Mouse (Mus musculus) mammary gland, adult 2 months (tissue): ENCODE measurements around the gene Evl. TPM values are rescaled to one million over a fixed set of nuclear protein-coding genes. Genes with fewer than 3 reads are reported as not detected.

ENCODE experiments used
- polyA plus RNA-seq: library from polyadenylated mRNA; depleted of rRNA; stranded (reverse); fragments of >200 nt; gene quantifications from 2 replicates; pipeline ENCODE4 v1.2.3, GENCODE M21; 2012; ENCODE audit warnings: low replicate concordance; rRNA removed

Gene Evl
- polyA plus RNA-seq: 95.1 and 115 TPM in 2 replicates

DNA sequence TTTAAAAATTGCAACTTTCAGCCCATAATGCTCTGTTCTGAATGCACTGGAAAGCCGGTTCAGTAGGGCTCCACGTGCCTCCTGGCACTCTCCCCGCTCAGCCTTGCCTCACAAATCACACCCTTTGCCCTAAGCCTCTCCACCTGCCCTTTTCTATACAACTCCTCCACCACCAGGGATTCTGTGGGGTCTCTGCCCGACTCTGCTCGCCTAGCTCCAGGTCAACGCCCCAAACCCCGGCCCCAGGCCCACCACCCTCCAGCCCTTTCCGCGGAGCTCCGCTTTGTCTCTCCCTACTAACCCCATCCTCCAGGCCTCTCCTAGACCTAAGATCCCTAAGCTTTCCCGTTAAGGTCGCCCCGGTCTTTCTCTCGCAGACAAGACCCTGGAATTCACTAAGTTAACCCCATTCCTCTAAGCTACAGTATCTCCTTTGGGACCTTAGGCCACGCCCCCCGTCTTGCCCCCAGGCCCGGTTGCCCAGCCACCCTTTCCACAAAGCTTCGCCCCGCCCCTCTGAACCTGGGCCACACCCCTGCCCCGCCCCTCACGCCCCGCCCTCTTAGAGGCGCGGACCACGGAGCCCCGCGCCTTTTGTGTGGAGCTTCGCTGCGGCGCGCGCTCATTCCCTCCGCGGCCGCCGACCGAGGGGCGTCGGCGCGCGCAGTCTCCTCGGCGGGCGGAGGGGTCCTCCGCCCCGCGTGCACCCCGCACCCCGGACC, at the start of gene Evl:
TSS of gene Evl (plus strand) at position 601 of the 722 bp plus-strand sequence.

DNA sequence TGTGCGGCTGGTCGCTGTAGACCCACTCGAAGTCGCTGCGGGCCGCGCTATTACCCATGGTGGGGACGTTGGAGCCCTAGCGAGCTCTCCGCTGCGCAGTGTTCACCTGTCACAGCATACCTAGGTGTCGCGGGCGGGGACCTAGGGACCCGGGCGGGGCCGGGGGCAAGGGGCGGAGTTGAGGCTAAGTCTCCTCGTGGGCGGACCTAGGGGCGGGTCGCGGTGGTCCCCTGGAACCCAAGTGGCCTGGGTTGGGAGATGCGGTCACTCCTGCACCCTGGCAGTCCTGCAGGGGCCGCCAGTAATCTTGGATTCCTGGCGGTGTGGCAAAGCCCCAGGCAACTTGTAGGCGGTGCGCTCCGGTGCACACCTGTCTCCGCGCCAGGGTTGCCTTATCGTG, 147.7 kb downstream of the Evl start, which contains the start of gene Degs2:
TSS of gene Degs2 (minus strand) at position 131 of the 400 bp plus-strand sequence.

Other genes starting within 250 kb of the Evl start
- 2.2 and 2.8 TPM in 2 replicates for gene Hhipl1, start 248.4 kb upstream of the Evl start, polyA plus RNA-seq
- 4.0 and 5.1 TPM in 2 replicates for gene Cyp46a1, start 220.3 kb upstream of the Evl start, polyA plus RNA-seq
- gene Eml1, start 183.8 kb upstream of the Evl start, polyA plus RNA-seq: 12.6 and 35.4 TPM in 2 replicates
- gene Degs2, start 147.6 kb downstream of the Evl start, polyA plus RNA-seq: 0.36 and 1.0 TPM in 2 replicates
- gene Yy1, start 238.3 kb downstream of the Evl start, polyA plus RNA-seq: 9.3 and 24.4 TPM in 2 replicates